In genomic region chr13:37883008-37883407, GRCm38 (mm10) we compare ENCODE assay signal across 13 mouse cellular contexts.
A peak's percentile ranks its signal among the peaks of the same experiment; 100 is the strongest.
DNase-seq lines count a peak whose midpoint lies in the region; ATAC-seq and TF ChIP-seq lines count a peak whose summit lies in the region.
"Had no signal": no experiment of that assay in that cellular context is flagged by ENCODE, and none has a peak within 500 bp of the region (broad histone marks: within the 10 kb centered on the region; RNA-seq: fewer than 3 reads in every experiment).

No protein-coding gene starts in this region.

- H3K9ac ChIP-seq in kidney, embryonic 16.5 days (replicated peaks; ENCODE audit: low read length) = no peak overlapping the region
- H3K9ac ChIP-seq in stomach, embryonic 15.5 days = no peak overlapping the region
- H3K9ac ChIP-seq in stomach, postnatal 0 days (ENCODE audit: low read length) = no peak overlapping the region
- H3K9ac ChIP-seq in stomach, embryonic 16.5 days (ENCODE audit: low read length) = no peak overlapping the region
- H3K9ac ChIP-seq: forebrain, postnatal 0 days; neural tube, embryonic 15.5 days had no signal

- 94% methylated on average over 5 of the region's 5 CpGs for WGBS in kidney, embryonic 16.5 days
- 81% methylated on average over 5 of the region's 5 CpGs for WGBS in stomach, embryonic 15.5 days
- 79% methylated on average over 5 of the region's 5 CpGs for WGBS in stomach, postnatal 0 days
- 90% methylated on average over 5 of the region's 5 CpGs for WGBS in limb, embryonic 10.5 days
- WGBS in stomach, embryonic 16.5 days = 82% methylated on average over 5 of the region's 5 CpGs

- DNase-seq in kidney, adult 11 months = peak; percentile 32
- no peak for DNase-seq in stomach, postnatal 0 days (ENCODE audit: low spot score)
- no peak for DNase-seq in limb, embryonic 10.5 days (ENCODE audit: low spot score)
- DNase-seq in ovary, postnatal 36 days (ENCODE audit: low spot score) = no peak
- DNase-seq: cerebellum, adult 11-12 months; forebrain, postnatal 0 days; kidney, postnatal 14 days had no signal

- H3K9me3 ChIP-seq in kidney, embryonic 16.5 days (ENCODE audit: low read length) = no peaks in the 10 kb centered on the region
- no peaks in the 10 kb centered on the region for H3K9me3 ChIP-seq in stomach, embryonic 15.5 days
- H3K9me3 ChIP-seq in stomach, postnatal 0 days (ENCODE audit: control insufficient read depth, low read length) = no peaks in the 10 kb centered on the region
- no peaks in the 10 kb centered on the region for H3K9me3 ChIP-seq in limb, embryonic 10.5 days (replicated peaks)
- no peaks in the 10 kb centered on the region for H3K9me3 ChIP-seq in stomach, embryonic 16.5 days (replicated peaks; ENCODE audit: control insufficient read depth, low read length)
- H3K9me3 ChIP-seq: neural tube, embryonic 15.5 days had no signal

- TF ChIP-seq CTCF in stomach, postnatal 0 days (IDR thresholded peaks at IDR 0.05; ENCODE audit: low read depth) = no peak

- no peaks in the 10 kb centered on the region for H3K27me3 ChIP-seq in kidney, embryonic 16.5 days (ENCODE audit: insufficient read depth, low read length)
- no peaks in the 10 kb centered on the region for H3K27me3 ChIP-seq in stomach, embryonic 15.5 days (replicated peaks)
- H3K27me3 ChIP-seq in stomach, postnatal 0 days (ENCODE audit: control insufficient read depth, insufficient read depth, low read length) = no peaks in the 10 kb centered on the region
- H3K27me3 ChIP-seq in limb, embryonic 10.5 days (ENCODE audit: low read depth, poor library complexity, severe bottlenecking) = no peaks in the 10 kb centered on the region
- H3K27me3 ChIP-seq in stomach, embryonic 16.5 days (ENCODE audit: control insufficient read depth, insufficient read depth, low read length) = no peaks in the 10 kb centered on the region
- H3K27me3 ChIP-seq: CH12.LX; neural tube, embryonic 15.5 days; Patski had no signal

- TF ChIP-seq EP300 in stomach, postnatal 0 days (optimal IDR thresholded peaks at IDR 0.05) = no peak

- H3K36me3 ChIP-seq in kidney, embryonic 16.5 days (ENCODE audit: insufficient read depth, low read length) = no peaks in the 10 kb centered on the region
- no peaks in the 10 kb centered on the region for H3K36me3 ChIP-seq in stomach, embryonic 15.5 days
- H3K36me3 ChIP-seq in stomach, postnatal 0 days (ENCODE audit: control insufficient read depth, insufficient read depth, low read length) = no peaks in the 10 kb centered on the region
- no peaks in the 10 kb centered on the region for H3K36me3 ChIP-seq in limb, embryonic 10.5 days
- H3K36me3 ChIP-seq in stomach, embryonic 16.5 days (ENCODE audit: control insufficient read depth, insufficient read depth, low read length) = no peaks in the 10 kb centered on the region
- H3K36me3 ChIP-seq: neural tube, embryonic 15.5 days had no signal

- H3K4me2 ChIP-seq in kidney, embryonic 16.5 days (replicated peaks; ENCODE audit: low read depth, low read length) = no peak overlapping the region
- no peak overlapping the region for H3K4me2 ChIP-seq in stomach, embryonic 15.5 days
- H3K4me2 ChIP-seq in stomach, postnatal 0 days (replicated peaks; ENCODE audit: low read depth) = no peak overlapping the region
- H3K4me2 ChIP-seq in stomach, embryonic 16.5 days (ENCODE audit: low read depth, low read length) = no peak overlapping the region
- H3K4me2 ChIP-seq: neural tube, embryonic 15.5 days had no signal

- H3K4me1 ChIP-seq in kidney, embryonic 16.5 days (ENCODE audit: insufficient read depth, low read length) = peaks cover 35% of the 10 kb centered on the region
- H3K4me1 ChIP-seq in stomach, embryonic 15.5 days = peaks cover 50% of the 10 kb centered on the region
- H3K4me1 ChIP-seq in stomach, postnatal 0 days (replicated peaks; ENCODE audit: control insufficient read depth, insufficient read depth) = peaks cover 18% of the 10 kb centered on the region
- peaks cover 17% of the 10 kb centered on the region for H3K4me1 ChIP-seq in limb, embryonic 10.5 days
- H3K4me1 ChIP-seq in stomach, embryonic 16.5 days (ENCODE audit: control insufficient read depth, insufficient read depth, low read length) = peaks cover 50% of the 10 kb centered on the region

- H3K4me3 ChIP-seq in kidney, embryonic 16.5 days (ENCODE audit: low read length) = no peak overlapping the region
- H3K4me3 ChIP-seq in stomach, embryonic 15.5 days (replicated peaks) = no peak overlapping the region
- no peak overlapping the region for H3K4me3 ChIP-seq in stomach, postnatal 0 days (ENCODE audit: low read depth, low read length)
- no peak overlapping the region for H3K4me3 ChIP-seq in limb, embryonic 10.5 days
- no peak overlapping the region for H3K4me3 ChIP-seq in stomach, embryonic 16.5 days (replicated peaks; ENCODE audit: low read length)
- H3K4me3 ChIP-seq: neural tube, embryonic 15.5 days had no signal

- H3K27ac ChIP-seq in kidney, embryonic 16.5 days (ENCODE audit: low read length) = no peak overlapping the region
- H3K27ac ChIP-seq in stomach, embryonic 15.5 days = peak overlapping the region; percentile 60; the same call in 1 of the 2 replicates
- no peak overlapping the region for H3K27ac ChIP-seq in stomach, postnatal 0 days (replicated peaks)
- H3K27ac ChIP-seq in limb, embryonic 10.5 days = peak overlapping the region; percentile 25; the same call in 1 of the 2 replicates
- H3K27ac ChIP-seq in stomach, embryonic 16.5 days (ENCODE audit: low read length) = peak overlapping the region; percentile 42; the same call in 1 of the 2 replicates
- H3K27ac ChIP-seq: neural tube, embryonic 15.5 days had no signal

- ATAC-seq in kidney, embryonic 16.5 days (ENCODE audit: low FRiP score, low TSS enrichment) = no peak
- no peak for ATAC-seq in stomach, embryonic 15.5 days (ENCODE audit: insufficient read depth, low FRiP score, low read depth)
- no peak for ATAC-seq in stomach, postnatal 0 days (ENCODE audit: low FRiP score, low TSS enrichment)
- ATAC-seq in stomach, embryonic 16.5 days (ENCODE audit: insufficient read depth, low FRiP score) = no peak
- ATAC-seq: forebrain, postnatal 0 days; Patski had no signal

Comparison
In these comparisons a context has a peak if more than half of its experiments do, and no peak if none do; other contexts are left out.
1. H3K27ac ChIP-seq: peak in stomach, embryonic 15.5 days (single experiment), limb, embryonic 10.5 days (single experiment) and stomach, embryonic 16.5 days (single experiment); none in kidney, embryonic 16.5 days (single experiment) and stomach, postnatal 0 days (single experiment).